Mouse (Mus musculus) layer of hippocampus, postnatal 14 days (tissue): ENCODE measurements around the gene Rbm4b. TPM values are rescaled to one million over a fixed set of nuclear protein-coding genes. Genes with fewer than 3 reads are reported as not detected.

ENCODE experiments used
- DNase-seq, 2 experiments: peaks; one replicate each; pipeline ENCODE4 v3.0.0; 2021 to 2022; ENCODE audit warnings: low spot score in 2 of 2, mixed read lengths in 1 of 2
- long read RNA-seq, 2 experiments: library from polyadenylated mRNA; stranded (forward); transcript quantifications; one replicate each; pipeline ENCODE4 v2.0.0; 2021
- total RNA-seq, 2 experiments: library from RNA; stranded (reverse); gene quantifications; 2 replicates each; pipeline ENCODE4 v1.2.3; 2021

Gene Rbm4b
- total RNA-seq = 10 to 100 TPM; 14.3 to 14.4 TPM
- long read RNA-seq, experiment 1, full-length matches to known transcripts = 20 of 26 reads
- long read RNA-seq, experiment 1, partial matches to known transcripts = 1 of 26 reads
- long read RNA-seq, experiment 1, other reads (novel, unspliced or antisense) = 5 of 26 reads
- long read RNA-seq, experiment 2, full-length matches to known transcripts = 22 of 32 reads
- long read RNA-seq, experiment 2, partial matches to known transcripts = 2 of 32 reads
- long read RNA-seq, experiment 2, other reads (novel, unspliced or antisense) = 8 of 32 reads

- peak; percentile 97 to 98 for DNase-seq
Measured at GRCm38 (mm10) chr19:4756193-4756911, at the start of gene Rbm4b. TSS of gene Rbm4b (plus strand) at chr19:4756497.

GRCm38 (mm10) chr19:4708765-4709164 is 47.5 kb upstream of the Rbm4b start:
- DNase-seq = no peak

- DNase-seq = peak; percentile 64 to 88
Measured at GRCm38 (mm10) chr19:4711098-4711600, 45.1 kb upstream of the Rbm4b start, which contains the start of gene Sptbn2. TSS of gene Sptbn2 (plus strand) at chr19:4711167.

- DNase-seq = peak in 1 of 2 experiments; percentile 36
Measured at GRCm38 (mm10) chr19:4711601-4712155, 44.6 kb upstream of the Rbm4b start.

- no peak for DNase-seq
Measured at GRCm38 (mm10) chr19:4712156-4712780, 44.0 kb upstream of the Rbm4b start.

GRCm38 (mm10) chr19:4712781-4713526 is 43.3 kb upstream of the Rbm4b start:
- no peak for DNase-seq

GRCm38 (mm10) chr19:4713886-4714285 is 42.4 kb upstream of the Rbm4b start:
- DNase-seq = no peak

- DNase-seq = no peak
Measured at GRCm38 (mm10) chr19:4716756-4717155, 39.5 kb upstream of the Rbm4b start.

- DNase-seq = no peak
Measured at GRCm38 (mm10) chr19:4717281-4717680, 39.0 kb upstream of the Rbm4b start.

GRCm38 (mm10) chr19:4718716-4719115 is 37.6 kb upstream of the Rbm4b start:
- DNase-seq = no peak

- DNase-seq = no peak
Measured at GRCm38 (mm10) chr19:4719351-4719764, 36.9 kb upstream of the Rbm4b start.

- no peak for DNase-seq
Measured at GRCm38 (mm10) chr19:4720112-4720511, 36.2 kb upstream of the Rbm4b start.

- no peak for DNase-seq
Measured at GRCm38 (mm10) chr19:4720671-4721244, 35.5 kb upstream of the Rbm4b start.

GRCm38 (mm10) chr19:4729186-4729585 is 27.1 kb upstream of the Rbm4b start:
- no peak for DNase-seq

GRCm38 (mm10) chr19:4733052-4733451 is 23.2 kb upstream of the Rbm4b start:
- DNase-seq = no peak

GRCm38 (mm10) chr19:4737866-4738265 is 18.4 kb upstream of the Rbm4b start:
- no peak for DNase-seq

- DNase-seq = no peak
Measured at GRCm38 (mm10) chr19:4739053-4739452, 17.2 kb upstream of the Rbm4b start.

GRCm38 (mm10) chr19:4739762-4740161 is 16.5 kb upstream of the Rbm4b start:
- no peak for DNase-seq

GRCm38 (mm10) chr19:4741482-4741881 is 14.8 kb upstream of the Rbm4b start:
- no peak for DNase-seq

GRCm38 (mm10) chr19:4742229-4742628 is 14.1 kb upstream of the Rbm4b start:
- no peak for DNase-seq
